Mouse (Mus musculus): ENCODE measurements around the gene Hnrnpdl. TPM values are rescaled to one million over a fixed set of nuclear protein-coding genes. Genes with fewer than 3 reads are reported as not detected.

Hnrnpdl gene
- 100 to 1,000 TPM; 332 to 347 TPM for total RNA-seq (2023)

GRCm38 (mm10) chr5:100039602-100040142 is at the start of gene Hnrnpdl, which contains the start of gene Enoph1:
Gene Hnrnpdl, minus strand, starts transcription at chr5:100039664.
Gene Enoph1, plus strand, starts transcription at chr5:100039985.

Other genes starting within 250 kb of the Hnrnpdl start
- gene Vamp9, start 133.4 kb downstream of the Hnrnpdl start, total RNA-seq (2023), result not detected
- gene Hnrnpd, start 60.7 kb downstream of the Hnrnpdl start, total RNA-seq (2023), result 100 to 1,000 TPM; 261 to 279 TPM
- gene 4930524J08Rik, start 60.6 kb downstream of the Hnrnpdl start, total RNA-seq (2023), result 1 to 10 TPM in 1 of 2 experiments, not detected in 1; 2.1 TPM
- 10 to 100 TPM; 23.2 to 24.9 TPM for gene Enoph1, start 321 bp upstream of the Hnrnpdl start, total RNA-seq (2023)
- gene Tmem150c, start 120.1 kb upstream of the Hnrnpdl start, total RNA-seq (2023), result not detected